Mouse (Mus musculus) small intestine, adult 2 months (tissue): Measurements from ENCODE around the gene Rrp8.
A peak's percentile ranks its signal among the peaks of the same experiment; 100 is the strongest.

Source experiments
- CTCF ChIP-seq: fragments of 200-500 bp; IDR thresholded peaks from 2 replicates; pipeline ENCODE4 v1.5.1; 2012; ENCODE audit warnings: low read depth, mild to moderate bottlenecking, control low read depth, inconsistent platforms, low read length, moderate library complexity, mixed read lengths; ENCODE audit not compliant: insufficient replicate concordance, insufficient read length; ENCODE audit errors: extremely low read depth
- POLR2A ChIP-seq: fragments of 200-500 bp; IDR thresholded peaks from 2 replicates; pipeline ENCODE4 v1.6.1; 2012; ENCODE audit warnings: low read depth, mild to moderate bottlenecking, control low read depth, inconsistent platforms, low read length, moderate library complexity

GRCm38 (mm10) chr7:105736911-105737521, at the start of gene Rrp8:
- TF ChIP-seq CTCF (peak; percentile 14; the same call in 1 of the 2 replicates), POLR2A (no peak)
